Mouse (Mus musculus) cortical plate, adult 2 months (tissue): ENCODE results near the gene Gsk3b. TPM values are rescaled to one million over a fixed set of nuclear protein-coding genes. Genes with fewer than 3 reads are reported as not detected.

Experiments
- H3K27ac ChIP-seq: fragments of 200-500 bp; 2 replicates; pipeline ENCODE4 v1.5.1; 2012; ENCODE audit warnings: low read length, control low read depth, inconsistent platforms; ENCODE audit not compliant: insufficient read depth
- H3K4me1 ChIP-seq: fragments of 200-500 bp; 2 replicates; pipeline ENCODE4 v1.6.1; 2011; ENCODE audit warnings: low read length; ENCODE audit not compliant: control insufficient read depth, insufficient read depth
- H3K4me3 ChIP-seq: fragments of 200-500 bp; 2 replicates; pipeline ENCODE4 v1.5.1; 2011; ENCODE audit warnings: mild to moderate bottlenecking, low read length, control low read depth; ENCODE audit not compliant: insufficient read depth
- CTCF ChIP-seq: fragments of 200-500 bp; IDR thresholded peaks from 2 replicates; pipeline ENCODE4 v1.5.1; 2011; ENCODE audit warnings: mild to moderate bottlenecking, control low read depth, low read length; ENCODE audit not compliant: insufficient read depth; ENCODE audit errors: extremely low read depth
- POLR2A ChIP-seq: fragments of 200-500 bp; IDR thresholded peaks from 2 replicates; pipeline ENCODE4 v1.6.1; 2011; ENCODE audit warnings: mild to moderate bottlenecking, low read length, control low read depth; ENCODE audit not compliant: insufficient read depth; ENCODE audit errors: extremely low read depth
- polyA plus RNA-seq: library from polyadenylated mRNA; depleted of rRNA; stranded (reverse); fragments of >200 nt; gene quantifications from 2 replicates; pipeline ENCODE4 v1.2.3, GENCODE M21; 2012

Gene Gsk3b
- polyA plus RNA-seq, 1 experiment, result 47.2 TPM

GRCm38 (mm10) chr16:38255927-38256326, 167.1 kb downstream of the Gsk3b start:
- H3K4me1 ChIP-seq, result no peaks in the 10 kb centered on the region
- H3K4me3 ChIP-seq, result no peak overlapping the region
- H3K27ac ChIP-seq, result no peak overlapping the region
- TF ChIP-seq CTCF (no peak), POLR2A (no peak)

- TF ChIP-seq POLR2A (no peak), CTCF (no peak)
- no peak overlapping the region for H3K4me3 ChIP-seq
- no peak overlapping the region for H3K27ac ChIP-seq
- H3K4me1 ChIP-seq, result no peaks in the 10 kb centered on the region
Observed at GRCm38 (mm10) chr16:38271601-38272000, 182.8 kb downstream of the Gsk3b start.

- Histone ChIP-seq H3K27ac (no peak overlapping the region), H3K4me1 (no peaks in the 10 kb centered on the region), H3K4me3 (no peak overlapping the region)
- no peak for TF ChIP-seq CTCF
- TF ChIP-seq POLR2A, result no peak
Observed at GRCm38 (mm10) chr16:38272483-38272882, 183.7 kb downstream of the Gsk3b start.

GRCm38 (mm10) chr16:38274737-38275136, 185.9 kb downstream of the Gsk3b start:
- H3K4me1 ChIP-seq, result no peaks in the 10 kb centered on the region
- no peak for TF ChIP-seq POLR2A
- no peak for TF ChIP-seq CTCF
- H3K4me3 ChIP-seq, result no peak overlapping the region
- no peak overlapping the region for H3K27ac ChIP-seq

- no peak overlapping the region for H3K4me3 ChIP-seq
- TF ChIP-seq CTCF, result no peak
- TF ChIP-seq POLR2A, result no peak
- no peak overlapping the region for H3K27ac ChIP-seq
- H3K4me1 ChIP-seq, result no peaks in the 10 kb centered on the region
Observed at GRCm38 (mm10) chr16:38279794-38280193, 191.0 kb downstream of the Gsk3b start.

GRCm38 (mm10) chr16:38280951-38281350, 192.2 kb downstream of the Gsk3b start:
- Histone ChIP-seq H3K4me1 (no peaks in the 10 kb centered on the region), H3K27ac (no peak overlapping the region), H3K4me3 (no peak overlapping the region)
- no peak for TF ChIP-seq POLR2A
- TF ChIP-seq CTCF, result no peak

- no peak overlapping the region for H3K27ac ChIP-seq
- no peak for TF ChIP-seq CTCF
- no peak for TF ChIP-seq POLR2A
- H3K4me3 ChIP-seq, result no peak overlapping the region
- no peaks in the 10 kb centered on the region for H3K4me1 ChIP-seq
Observed at GRCm38 (mm10) chr16:38282559-38283160, 193.9 kb downstream of the Gsk3b start.

- Histone ChIP-seq H3K27ac (no peak overlapping the region), H3K4me1 (no peaks in the 10 kb centered on the region), H3K4me3 (no peak overlapping the region)
- TF ChIP-seq CTCF (no peak), POLR2A (no peak)
Observed at GRCm38 (mm10) chr16:38283300-38283699, 194.5 kb downstream of the Gsk3b start.

- TF ChIP-seq POLR2A (no peak), CTCF (no peak)
- no peaks in the 10 kb centered on the region for H3K4me1 ChIP-seq
- H3K4me3 ChIP-seq, result no peak overlapping the region
- H3K27ac ChIP-seq, result no peak overlapping the region
Observed at GRCm38 (mm10) chr16:38285801-38286200, 197.0 kb downstream of the Gsk3b start.

- Histone ChIP-seq H3K27ac (no peak overlapping the region), H3K4me1 (no peaks in the 10 kb centered on the region), H3K4me3 (no peak overlapping the region)
- TF ChIP-seq POLR2A, result no peak
- TF ChIP-seq CTCF, result no peak
Observed at GRCm38 (mm10) chr16:38286541-38286940, 197.7 kb downstream of the Gsk3b start.
